Comparison of ENCODE assay signal across 8 mouse cellular contexts in the genomic region with DNA sequence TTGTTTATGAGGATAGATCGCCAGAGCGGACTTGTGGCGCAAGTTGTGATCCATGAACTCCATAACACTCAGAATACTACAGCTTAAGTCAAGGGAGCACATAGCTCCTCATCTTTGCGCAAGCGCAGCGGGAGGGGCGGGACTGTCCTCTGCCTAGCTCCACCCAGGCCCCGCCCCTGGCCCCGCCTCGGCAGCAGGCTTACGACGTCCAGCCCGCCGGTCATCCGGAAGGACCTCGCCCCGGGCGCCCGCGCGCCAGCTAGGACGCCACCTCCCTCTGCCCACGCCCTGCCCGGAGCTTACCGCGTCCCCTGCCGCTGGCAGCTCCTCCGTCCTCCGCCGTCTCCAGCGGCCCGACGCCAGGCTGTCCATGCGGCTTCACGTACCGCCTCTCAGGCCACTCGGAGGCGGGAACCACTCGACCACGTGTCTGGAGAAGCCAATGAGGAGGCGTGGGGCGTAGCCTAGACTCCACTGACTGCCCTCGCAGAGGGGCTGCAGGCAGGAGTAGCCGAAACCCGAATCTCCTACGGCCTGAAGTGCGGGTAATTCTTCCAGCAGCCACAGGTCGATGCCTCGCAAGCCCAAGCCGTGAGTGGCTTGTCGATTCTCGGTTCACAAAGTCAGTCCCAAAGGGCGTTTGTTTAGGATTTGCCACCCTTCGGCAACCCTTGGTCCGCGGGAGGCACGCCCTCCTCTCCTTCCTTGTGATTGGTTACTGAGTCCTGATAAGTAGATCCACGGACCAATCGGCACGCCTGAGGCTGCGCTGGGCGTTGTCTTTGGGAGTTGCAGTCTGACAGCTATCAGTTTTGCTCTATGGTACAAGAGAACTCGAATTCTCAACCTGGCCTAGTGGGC. TPM values are rescaled to one million over a fixed set of nuclear protein-coding genes. Genes with fewer than 3 reads are reported as not detected.
A peak's percentile ranks its signal among the peaks of the same experiment; 100 is the strongest.
DNase-seq lines count a peak whose midpoint lies in the region; ATAC-seq and TF ChIP-seq lines count a peak whose summit lies in the region.

A gene (minus strand): TSS at position 426 of the 861 bp plus-strand sequence.

- no peak for TF ChIP-seq CTCF in C2C12 (IDR thresholded peaks at IDR 0.05; ENCODE audit: control insufficient read depth, insufficient read depth, insufficient read length)
- no peak for TF ChIP-seq CTCF in brain, embryonic 14.5 days (IDR thresholded peaks at IDR 0.05; ENCODE audit: borderline replicate concordance, extremely low read depth, insufficient read depth, insufficient read length)
- no peak for TF ChIP-seq CTCF in liver, adult 2 months (IDR thresholded peaks at IDR 0.05; ENCODE audit: low read depth, low read length)

- H3K4me3 ChIP-seq in C2C12 (ENCODE audit: insufficient read depth, poor library complexity, severe bottlenecking), result peak within 1 kb of the TSS; percentile 41
- peak within 1 kb of the TSS; percentile 90 for H3K4me3 ChIP-seq in erythroblast, embryonic 14.5 days (replicated peaks)
- peak within 1 kb of the TSS; percentile 80 for H3K4me3 ChIP-seq in heart, embryonic 11.5 days (ENCODE audit: low read depth, low read length)
- peak within 1 kb of the TSS; percentile 84 for H3K4me3 ChIP-seq in kidney, embryonic 16.5 days (ENCODE audit: low read length)
- peak within 1 kb of the TSS; percentile 81 for H3K4me3 ChIP-seq in liver, adult 2 months (ENCODE audit: insufficient read depth, low read depth, low read length)
- peak within 1 kb of the TSS; percentile 51 for H3K4me3 ChIP-seq in myocyte

- H3K36me3 ChIP-seq in C2C12 (ENCODE audit: control insufficient read depth, insufficient read depth), result no peaks in the 10 kb centered on the region
- no peaks in the 10 kb centered on the region for H3K36me3 ChIP-seq in erythroblast, embryonic 14.5 days (ENCODE audit: control insufficient read depth)
- no peaks in the 10 kb centered on the region for H3K36me3 ChIP-seq in heart, embryonic 11.5 days (ENCODE audit: control insufficient read depth, insufficient read depth, low read length)
- no peaks in the 10 kb centered on the region for H3K36me3 ChIP-seq in kidney, embryonic 16.5 days (ENCODE audit: insufficient read depth, low read length)
- H3K36me3 ChIP-seq in liver, adult 2 months (ENCODE audit: control insufficient read depth, insufficient read depth, low read length), result no peaks in the 10 kb centered on the region
- H3K36me3 ChIP-seq in myocyte (ENCODE audit: control insufficient read depth, insufficient read depth), result no peaks in the 10 kb centered on the region
- no peaks in the 10 kb centered on the region for H3K36me3 ChIP-seq in splenic B cell, adult 2 months (ENCODE audit: control insufficient read depth, insufficient read depth, low read length, poor library complexity, severe bottlenecking)

- peaks cover 17% of the 10 kb centered on the region for H3K4me1 ChIP-seq in erythroblast, embryonic 14.5 days (ENCODE audit: control insufficient read depth)
- peaks cover 3% of the 10 kb centered on the region; the same call in 1 of the 2 replicates for H3K4me1 ChIP-seq in heart, embryonic 11.5 days (ENCODE audit: control insufficient read depth, insufficient read depth, low read length)
- H3K4me1 ChIP-seq in kidney, embryonic 16.5 days (ENCODE audit: insufficient read depth, low read length), result peaks cover 5% of the 10 kb centered on the region
- peaks cover 6% of the 10 kb centered on the region for H3K4me1 ChIP-seq in liver, adult 2 months (ENCODE audit: control insufficient read depth, insufficient read depth, low read length)

- H3K9me3 ChIP-seq in erythroblast, embryonic 14.5 days (ENCODE audit: control insufficient read depth, low read length), result no peaks in the 10 kb centered on the region
- no peaks in the 10 kb centered on the region for H3K9me3 ChIP-seq in heart, embryonic 11.5 days (replicated peaks; ENCODE audit: control insufficient read depth, low read length)
- H3K9me3 ChIP-seq in kidney, embryonic 16.5 days (ENCODE audit: low read length), result no peaks in the 10 kb centered on the region

- DNase-seq in brain, embryonic 14.5 days (ENCODE audit: low read depth), result peak; percentile 99
- DNase-seq in liver, adult 2 months (ENCODE audit: extremely low read depth, low read depth, low spot score), result peak; percentile 99
- DNase-seq in splenic B cell, adult 2 months (ENCODE audit: low read depth, low spot score), result peak; percentile 96

- H3ac ChIP-seq in C2C12 (ENCODE audit: control insufficient read depth, insufficient read length, low read depth) (peak within 1 kb of the TSS; percentile 95), myocyte (ENCODE audit: control insufficient read depth, insufficient read length) (peak within 1 kb of the TSS; percentile 70)

- H3K79me3 ChIP-seq in C2C12 (ENCODE audit: low read depth), result no peaks in the 10 kb centered on the region

- peak within 1 kb of the TSS; percentile 90 for H3K27ac ChIP-seq in heart, embryonic 11.5 days (ENCODE audit: low read depth, low read length)
- peak within 1 kb of the TSS; percentile 95 for H3K27ac ChIP-seq in kidney, embryonic 16.5 days (ENCODE audit: low read length)
- peak within 1 kb of the TSS; percentile 88 for H3K27ac ChIP-seq in liver, adult 2 months (replicated peaks; ENCODE audit: insufficient read depth, low read depth, low read length)

- H3K9ac ChIP-seq in heart, embryonic 11.5 days (ENCODE audit: low read depth, low read length), result peak within 1 kb of the TSS; percentile 85
- peak within 1 kb of the TSS; percentile 88 for H3K9ac ChIP-seq in kidney, embryonic 16.5 days (replicated peaks; ENCODE audit: low read length)
- H3K9ac ChIP-seq in liver, adult 2 months (ENCODE audit: low read depth, low read length), result peak within 1 kb of the TSS; percentile 92

- H3K4me2 ChIP-seq in heart, embryonic 11.5 days, result peak within 1 kb of the TSS; percentile 75
- peak within 1 kb of the TSS; percentile 68 for H3K4me2 ChIP-seq in kidney, embryonic 16.5 days (replicated peaks; ENCODE audit: low read depth, low read length)
- H3K4me2 ChIP-seq in myocyte (ENCODE audit: low read depth), result peak within 1 kb of the TSS; percentile 85

- peak; percentile 99 for ATAC-seq in heart, embryonic 11.5 days (replicated peaks; ENCODE audit: insufficient number of reproducible peaks, low FRiP score, low TSS enrichment)
- ATAC-seq in kidney, embryonic 16.5 days (ENCODE audit: low FRiP score, low TSS enrichment), result peak; percentile 99

- under 1% methylated on average over 63 of the region's 63 CpGs for WGBS in heart, embryonic 11.5 days (ENCODE audit: insufficient replicate concordance)
- WGBS in kidney, embryonic 16.5 days, result under 1% methylated on average over 62 of the region's 63 CpGs
- WGBS in liver, adult 2 months, result under 1% methylated on average over 63 of the region's 63 CpGs

- no peaks in the 10 kb centered on the region for H3K27me3 ChIP-seq in C2C12 (ENCODE audit: control insufficient read depth, insufficient read depth, insufficient read length)
- 0 out of 2 replicates have a peak, but pooled peaks cover 2% of the 10 kb centered on the region for H3K27me3 ChIP-seq in erythroblast, embryonic 14.5 days (ENCODE audit: control insufficient read depth)
- no peaks in the 10 kb centered on the region for H3K27me3 ChIP-seq in heart, embryonic 11.5 days (ENCODE audit: control insufficient read depth, insufficient read depth, low read length)
- H3K27me3 ChIP-seq in kidney, embryonic 16.5 days (ENCODE audit: insufficient read depth, low read length), result no peaks in the 10 kb centered on the region
- no peaks in the 10 kb centered on the region for H3K27me3 ChIP-seq in liver, adult 2 months (ENCODE audit: control insufficient read depth, insufficient read depth, low read length)
- H3K27me3 ChIP-seq in myocyte (ENCODE audit: control insufficient read depth, insufficient read depth, insufficient read length), result no peaks in the 10 kb centered on the region
- no peaks in the 10 kb centered on the region for H3K27me3 ChIP-seq in splenic B cell, adult 2 months (ENCODE audit: control insufficient read depth, insufficient read depth, low read length, poor library complexity, severe bottlenecking)

- H3K79me2 ChIP-seq in C2C12 (ENCODE audit: control insufficient read depth, insufficient read depth), result no peaks in the 10 kb centered on the region
- H3K79me2 ChIP-seq in liver, adult 2 months (ENCODE audit: control insufficient read depth, insufficient read depth, low read length), result peaks cover 7% of the 10 kb centered on the region; the same call in 1 of the 2 replicates
- H3K79me2 ChIP-seq in myocyte (ENCODE audit: control insufficient read depth, insufficient read depth), result no peaks in the 10 kb centered on the region

- TF ChIP-seq POLR2A in brain, embryonic 14.5 days (IDR thresholded peaks at IDR 0.05; ENCODE audit: borderline replicate concordance, extremely low read depth, insufficient read depth, insufficient read length, poor library complexity, severe bottlenecking), result peak; percentile 42; the same call in 1 of the 2 replicates
- TF ChIP-seq POLR2A in liver, adult 2 months (IDR thresholded peaks at IDR 0.05; ENCODE audit: extremely low read depth, insufficient read depth, low read length), result 0 out of 2 replicates have a peak, but pooled peaks have one; percentile 5
- peak; percentile 69 for TF ChIP-seq POLR2A in myocyte (IDR thresholded peaks at IDR 0.05; ENCODE audit: insufficient read length, low read depth)

TF ChIP-seq in C2C12, 6 proteins besides CTCF, POLR2A, EP300 and RAD21:
- TF ChIP-seq MYOD1 (IDR thresholded peaks at IDR 0.05; ENCODE audit: control insufficient read depth, insufficient read length, low read depth), result no peak
- peak; percentile 86 for TF ChIP-seq USF1 (IDR thresholded peaks at IDR 0.05; ENCODE audit: low read depth)
- peak; percentile 76 for TF ChIP-seq MAX (IDR thresholded peaks at IDR 0.05)

TF ChIP-seq in myocyte, 11 proteins besides CTCF, POLR2A, EP300 and RAD21:
- peak in 1 of 3 experiments; percentile 13 for TF ChIP-seq MYOG (IDR thresholded peaks at IDR 0.05; ENCODE audit: control insufficient read depth in 1 of 3, insufficient read depth in 1 of 3, insufficient read length in 2 of 3, low read depth in 2 of 3)
- peak; percentile 81 for TF ChIP-seq USF1 (IDR thresholded peaks at IDR 0.05; ENCODE audit: low read depth)
- TF ChIP-seq POLR2AphosphoS2 (IDR thresholded peaks at IDR 0.05; ENCODE audit: insufficient read length, low read depth), result peak; percentile 48
- no peak for TF ChIP-seq CEBPB (IDR thresholded peaks at IDR 0.05; ENCODE audit: insufficient read depth, poor library complexity, severe bottlenecking)
- peak in 1 of 3 experiments; percentile 25 for TF ChIP-seq MYOD1 (IDR thresholded peaks at IDR 0.05; ENCODE audit: control insufficient read depth in 1 of 3, insufficient read length in 2 of 3, low read depth in 2 of 3)

RNA-seq across cellular contexts. Expression of the gene that starts here (rescaled TPM):
- polyA plus RNA-seq in C2C12 (2012; fragmentation: generic; extraction: Trizol) (4.4 TPM), myocyte (2012; fragmentation: generic; extraction: Trizol) (4.9 TPM)
- polyA plus RNA-seq in brain, embryonic 14.5 days (2012; rRNA removed), result 6.9 and 7.9 TPM in 2 replicates
- 0.52 and 1.0 TPM in 2 replicates for polyA plus RNA-seq in erythroblast, embryonic 14.5 days (2012)
- 17.4 TPM in 2 replicates for polyA plus RNA-seq in heart, embryonic 11.5 days (2014; fragmentation: Nextera tagmentation; extraction: Ambion mirVana)
- polyA plus RNA-seq in kidney, embryonic 16.5 days (2015; fragmentation: Nextera tagmentation; extraction: Ambion mirVana), result 22.0 and 22.9 TPM in 2 replicates
- total RNA-seq in liver, adult 2 months (2014; rRNA removed), result 14.6 and 15.7 TPM in 2 replicates
- polyA plus RNA-seq in liver, adult 2 months (2012; rRNA removed), result 9.8 and 13.3 TPM in 2 replicates

Comparison
In these comparisons a context has a peak if more than half of its experiments do, and no peak if none do; other contexts are left out.
1. Peak in every context shown above with its lines: DNase-seq, ATAC-seq, H3K4me3 ChIP-seq and H3K27ac ChIP-seq.
2. POLR2A ChIP-seq: peak in every context shown above with its lines; median percentile 69 in myocyte; 42 in brain, embryonic 14.5 days; 5 in liver, adult 2 months.